In genomic region chr7:68374109-68374857, GRCm38 (mm10) we compare ENCODE assay signal across 8 mouse cellular contexts.
DNase-seq lines count a peak whose midpoint lies in the region; ATAC-seq and TF ChIP-seq lines count a peak whose summit lies in the region.

No protein-coding gene starts in this region.

- no peak for ATAC-seq in embryonic facial prominence, embryonic 11.5 days (replicated peaks; ENCODE audit: insufficient number of reproducible peaks, low FRiP score, low TSS enrichment, low read depth)
- ATAC-seq in heart, embryonic 12.5 days (ENCODE audit: insufficient number of reproducible peaks, low FRiP score), result no peak
- ATAC-seq in kidney, postnatal 0 days (replicated peaks; ENCODE audit: low FRiP score, low read depth), result no peak
- ATAC-seq in liver, embryonic 11.5 days (replicated peaks; ENCODE audit: low FRiP score), result no peak
- peak; percentile 41 for ATAC-seq in neural tube, embryonic 12.5 days (ENCODE audit: low FRiP score, low read depth)

- no peak overlapping the region for H3K9ac ChIP-seq in ES-E14 (ENCODE audit: insufficient read depth, low read depth, low read length, poor library complexity, severe bottlenecking)
- no peak overlapping the region for H3K9ac ChIP-seq in embryonic facial prominence, embryonic 11.5 days (replicated peaks; ENCODE audit: low read length)
- no peak overlapping the region for H3K9ac ChIP-seq in heart, embryonic 12.5 days
- no peak overlapping the region for H3K9ac ChIP-seq in kidney, postnatal 0 days (ENCODE audit: low read depth, low read length)
- H3K9ac ChIP-seq in liver, embryonic 11.5 days (ENCODE audit: low read depth, low read length), result no peak overlapping the region
- H3K9ac ChIP-seq in neural tube, embryonic 12.5 days, result no peak overlapping the region

- in situ Hi-C loops in ES-E14 (cut with MboI; ENCODE audit: low sequenced_read_pairs in 2 of 2, unreplicated experiment in 2 of 2), result loop anchor here (5.0 to 25.0 kb wide), 3 partner anchors 108 to 587 kb away; no protein-coding TSS in a partner anchor

- H3K4me3 ChIP-seq in ES-E14 (ENCODE audit: insufficient read depth in 1 of 2, low read depth in 1 of 2, low read length in 2 of 2, poor library complexity in 1 of 2, severe bottlenecking in 1 of 2), result no peak overlapping the region
- H3K4me3 ChIP-seq in embryonic facial prominence, embryonic 11.5 days (ENCODE audit: low read depth, low read length), result no peak overlapping the region
- H3K4me3 ChIP-seq in heart, embryonic 12.5 days, result no peak overlapping the region; the same call in 1 of the 2 replicates
- H3K4me3 ChIP-seq in kidney, postnatal 0 days (replicated peaks; ENCODE audit: low read depth, low read length), result no peak overlapping the region
- no peak overlapping the region for H3K4me3 ChIP-seq in liver, embryonic 11.5 days (ENCODE audit: low read depth, low read length)
- no peak overlapping the region for H3K4me3 ChIP-seq in neural tube, embryonic 12.5 days

- no peaks in the 10 kb centered on the region for H3K4me1 ChIP-seq in ES-E14 (ENCODE audit: control insufficient read depth in 2 of 2, insufficient read depth in 2 of 2, low read length in 2 of 2, poor library complexity in 1 of 2)
- no peaks in the 10 kb centered on the region for H3K4me1 ChIP-seq in embryonic facial prominence, embryonic 11.5 days (ENCODE audit: control insufficient read depth, insufficient read depth, low read length)
- H3K4me1 ChIP-seq in heart, embryonic 12.5 days (replicated peaks), result peaks cover 21% of the 10 kb centered on the region
- no peaks in the 10 kb centered on the region for H3K4me1 ChIP-seq in kidney, postnatal 0 days (replicated peaks; ENCODE audit: insufficient read depth, low read length)
- no peaks in the 10 kb centered on the region for H3K4me1 ChIP-seq in liver, embryonic 11.5 days (replicated peaks; ENCODE audit: control insufficient read depth, insufficient read depth, low read length)
- no peaks in the 10 kb centered on the region for H3K4me1 ChIP-seq in neural tube, embryonic 12.5 days

- peak; percentile 98 for TF ChIP-seq CTCF in kidney, postnatal 0 days (IDR thresholded peaks at IDR 0.05; ENCODE audit: low read depth)

- peak; percentile 66 for DNase-seq in ES-E14 (ENCODE audit: low read depth, low spot score)
- DNase-seq in adrenal gland, postnatal 36 days, result peak; percentile 58 to 74
- DNase-seq in embryonic facial prominence, embryonic 11.5 days (ENCODE audit: low spot score), result peak; percentile 91
- peak; percentile 89 for DNase-seq in kidney, postnatal 0 days (ENCODE audit: low spot score)
- peak; percentile 72 for DNase-seq in liver, embryonic 11.5 days (ENCODE audit: low spot score)
- DNase-seq in thymus, postnatal 25 days, result peak; percentile 52

- peak overlapping the region; percentile 22; the same call in 1 of the 2 replicates for H3K4me2 ChIP-seq in embryonic facial prominence, embryonic 11.5 days (ENCODE audit: low read depth, low read length)
- H3K4me2 ChIP-seq in heart, embryonic 12.5 days, result peak overlapping the region; percentile 58
- H3K4me2 ChIP-seq in kidney, postnatal 0 days (ENCODE audit: low read length), result peak overlapping the region; percentile 51
- H3K4me2 ChIP-seq in liver, embryonic 11.5 days, result 0 out of 2 replicates have a peak overlapping the region, but pooled peaks have one; percentile 29
- peak overlapping the region; percentile 47 for H3K4me2 ChIP-seq in neural tube, embryonic 12.5 days (replicated peaks)

- no peaks in the 10 kb centered on the region for H3K36me3 ChIP-seq in ES-E14 (ENCODE audit: control insufficient read depth, insufficient read depth, low read length, poor library complexity, severe bottlenecking)
- H3K36me3 ChIP-seq in embryonic facial prominence, embryonic 11.5 days (replicated peaks; ENCODE audit: control insufficient read depth, insufficient read depth, low read depth, low read length), result no peaks in the 10 kb centered on the region
- H3K36me3 ChIP-seq in heart, embryonic 12.5 days, result no peaks in the 10 kb centered on the region
- no peaks in the 10 kb centered on the region for H3K36me3 ChIP-seq in kidney, postnatal 0 days (ENCODE audit: insufficient read depth, low read length)
- no peaks in the 10 kb centered on the region for H3K36me3 ChIP-seq in liver, embryonic 11.5 days (ENCODE audit: control insufficient read depth, insufficient read depth, low read length)
- no peaks in the 10 kb centered on the region for H3K36me3 ChIP-seq in neural tube, embryonic 12.5 days

- 15% methylated on average over 16 of the region's 16 CpGs for WGBS in embryonic facial prominence, embryonic 11.5 days
- 14% methylated on average over 16 of the region's 16 CpGs for WGBS in heart, embryonic 12.5 days
- WGBS in kidney, postnatal 0 days, result 17% methylated on average over 16 of the region's 16 CpGs
- 14% methylated on average over 16 of the region's 16 CpGs for WGBS in liver, embryonic 11.5 days
- WGBS in neural tube, embryonic 12.5 days, result 18% methylated on average over 16 of the region's 16 CpGs

- no peak overlapping the region for H3K27ac ChIP-seq in ES-E14 (ENCODE audit: insufficient read depth, low read depth, low read length, poor library complexity, severe bottlenecking)
- H3K27ac ChIP-seq in embryonic facial prominence, embryonic 11.5 days (replicated peaks; ENCODE audit: low read depth, low read length), result no peak overlapping the region
- H3K27ac ChIP-seq in heart, embryonic 12.5 days (ENCODE audit: poor library complexity, severe bottlenecking), result no peak overlapping the region
- H3K27ac ChIP-seq in kidney, postnatal 0 days, result no peak overlapping the region
- no peak overlapping the region for H3K27ac ChIP-seq in liver, embryonic 11.5 days (ENCODE audit: low read depth, low read length)
- no peak overlapping the region for H3K27ac ChIP-seq in neural tube, embryonic 12.5 days

- no peaks in the 10 kb centered on the region for H3K9me3 ChIP-seq in ES-E14 (ENCODE audit: control insufficient read depth, insufficient read depth, low read depth, low read length)
- no peaks in the 10 kb centered on the region for H3K9me3 ChIP-seq in embryonic facial prominence, embryonic 11.5 days (replicated peaks; ENCODE audit: control insufficient read depth, low read length)
- H3K9me3 ChIP-seq in heart, embryonic 12.5 days (replicated peaks), result no peaks in the 10 kb centered on the region
- no peaks in the 10 kb centered on the region for H3K9me3 ChIP-seq in kidney, postnatal 0 days (replicated peaks; ENCODE audit: low read length)
- no peaks in the 10 kb centered on the region for H3K9me3 ChIP-seq in liver, embryonic 11.5 days (ENCODE audit: control insufficient read depth, low read length)
- no peaks in the 10 kb centered on the region for H3K9me3 ChIP-seq in neural tube, embryonic 12.5 days

- H3K27me3 ChIP-seq in embryonic facial prominence, embryonic 11.5 days (ENCODE audit: control insufficient read depth, insufficient read depth, low read length), result no peaks in the 10 kb centered on the region; the same call in 1 of the 2 replicates
- peaks cover 59% of the 10 kb centered on the region for H3K27me3 ChIP-seq in heart, embryonic 12.5 days (replicated peaks)
- no peaks in the 10 kb centered on the region for H3K27me3 ChIP-seq in kidney, postnatal 0 days (ENCODE audit: insufficient read depth, low read length)
- H3K27me3 ChIP-seq in liver, embryonic 11.5 days (replicated peaks; ENCODE audit: control insufficient read depth, insufficient read depth, low read length), result peaks cover 11% of the 10 kb centered on the region
- H3K27me3 ChIP-seq in neural tube, embryonic 12.5 days (replicated peaks), result peaks cover 26% of the 10 kb centered on the region

TF ChIP-seq in ES-E14, 5 proteins besides CTCF, POLR2A, EP300 and RAD21:
- no peak for TF ChIP-seq HCFC1 (IDR thresholded peaks at IDR 0.05; ENCODE audit: borderline replicate concordance, insufficient read depth, low read length)
- peak; percentile 89 for TF ChIP-seq ZNF384 (IDR thresholded peaks at IDR 0.05; ENCODE audit: low read depth, low read length)
- no peak for TF ChIP-seq MAFK (IDR thresholded peaks at IDR 0.05; ENCODE audit: insufficient read depth, low read depth, low read length)
- TF ChIP-seq ZC3H11A (IDR thresholded peaks at IDR 0.05; ENCODE audit: borderline replicate concordance, low read depth, low read length), result peak; percentile 88; the same call in 1 of the 2 replicates
